Comparison of ENCODE assay signal across 9 mouse cellular contexts in the genomic region with DNA sequence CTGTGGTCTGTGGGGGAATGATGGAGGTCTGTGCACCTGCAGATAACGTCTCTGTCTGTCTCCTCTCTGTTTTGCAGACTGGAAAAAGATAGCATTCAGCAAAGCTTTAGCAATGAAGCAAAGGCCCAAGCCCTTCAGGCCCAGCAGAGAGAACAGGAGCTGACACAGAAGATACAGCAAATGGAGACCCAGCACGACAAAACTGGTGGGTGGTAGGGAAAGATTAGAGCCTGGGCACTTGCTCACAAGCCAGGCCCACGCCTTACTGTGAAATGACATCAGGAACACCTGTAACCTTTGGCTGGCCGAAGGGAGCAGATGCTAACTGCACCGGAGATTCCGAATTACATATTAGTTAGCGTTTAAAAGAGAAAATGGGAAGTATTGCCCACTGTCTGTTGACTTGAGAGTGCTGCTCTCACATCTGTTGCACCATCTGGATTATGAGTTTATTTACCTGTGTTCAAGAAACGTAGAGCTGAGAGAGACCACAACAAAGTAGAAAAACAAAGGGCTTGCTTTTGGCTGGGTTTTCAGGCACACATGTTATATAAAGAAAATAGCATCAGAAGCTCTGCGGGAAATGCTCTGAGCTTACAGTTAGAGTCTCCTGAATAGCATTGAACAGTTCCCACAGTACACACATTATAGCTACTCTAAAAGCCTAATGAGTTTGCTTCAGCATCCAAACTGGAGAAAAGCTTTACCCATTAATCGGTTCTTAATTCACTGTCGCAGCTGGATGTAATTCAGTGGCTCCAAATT.
A peak's percentile ranks its signal among the peaks of the same experiment; 100 is the strongest.
DNase-seq lines count a peak whose midpoint lies in the region; ATAC-seq lines count a peak whose summit lies in the region.
"Had no signal": no experiment of that assay in that cellular context is flagged by ENCODE, and none has a peak within 500 bp of the region (broad histone marks: within the 10 kb centered on the region; RNA-seq: fewer than 3 reads in every experiment).

No protein-coding gene starts in this region.

- H3K4me3 ChIP-seq in forebrain, embryonic 14.5 days (ENCODE audit: low read depth, low read length): no peak overlapping the region
- no peak overlapping the region for H3K4me3 ChIP-seq in midbrain, embryonic 11.5 days (ENCODE audit: low read depth, low read length)
- H3K4me3 ChIP-seq: heart, embryonic 10.5 days had no signal

- peaks cover 39% of the 10 kb centered on the region for H3K4me1 ChIP-seq in forebrain, embryonic 14.5 days (ENCODE audit: control insufficient read depth, insufficient read depth, low read length)
- peaks cover 13% of the 10 kb centered on the region for H3K4me1 ChIP-seq in midbrain, embryonic 11.5 days (ENCODE audit: control insufficient read depth, insufficient read depth, low read length)
- H3K4me1 ChIP-seq: heart, embryonic 10.5 days had no signal

- H3K27ac ChIP-seq in forebrain, embryonic 14.5 days (ENCODE audit: low read depth, low read length): peak overlapping the region; percentile 94
- 0 out of 2 replicates have a peak overlapping the region, but pooled peaks have one; percentile 15 for H3K27ac ChIP-seq in midbrain, embryonic 11.5 days (ENCODE audit: low read depth, low read length)
- H3K27ac ChIP-seq: heart, embryonic 10.5 days had no signal

- peak; percentile 82 for ATAC-seq in forebrain, embryonic 14.5 days
- ATAC-seq in midbrain, embryonic 11.5 days (ENCODE audit: low FRiP score): no peak

- H3K9me3 ChIP-seq in forebrain, embryonic 14.5 days (replicated peaks; ENCODE audit: control insufficient read depth, low read length): no peaks in the 10 kb centered on the region
- no peaks in the 10 kb centered on the region for H3K9me3 ChIP-seq in midbrain, embryonic 11.5 days (ENCODE audit: control insufficient read depth, low read length)
- H3K9me3 ChIP-seq: heart, embryonic 10.5 days had no signal

- H3K27me3 ChIP-seq in forebrain, embryonic 14.5 days (replicated peaks; ENCODE audit: control insufficient read depth, insufficient read depth, low read length): no peaks in the 10 kb centered on the region
- H3K27me3 ChIP-seq in midbrain, embryonic 11.5 days (ENCODE audit: control insufficient read depth, insufficient read depth, low read length): no peaks in the 10 kb centered on the region

- no peak overlapping the region for H3K9ac ChIP-seq in forebrain, embryonic 14.5 days (ENCODE audit: low read length)
- H3K9ac ChIP-seq in midbrain, embryonic 11.5 days (ENCODE audit: low read length): no peak overlapping the region

- 10% methylated on average over 11 of the region's 11 CpGs for WGBS in forebrain, embryonic 14.5 days
- WGBS in midbrain, embryonic 11.5 days: 80% methylated on average over 11 of the region's 11 CpGs

- DNase-seq in CD4-positive helper T cell, adult 2 months (ENCODE audit: low read depth, low spot score): peak; percentile 67
- DNase-seq in T-cell, adult 2 months (ENCODE audit: low spot score): peak; percentile 16
- no peak for DNase-seq in forebrain, embryonic 14.5 days (ENCODE audit: low spot score)
- DNase-seq in midbrain, embryonic 11.5 days (ENCODE audit: low spot score, missing footprints): no peak
- no peak for DNase-seq in adipocyte (ENCODE audit: low spot score)
- DNase-seq in ovary, postnatal 36 days (ENCODE audit: low spot score): no peak
- no peak for DNase-seq in right cerebral cortex, postnatal 4 days
- DNase-seq in MN1 (ENCODE audit: low spot score): no peak

- no peaks in the 10 kb centered on the region for H3K36me3 ChIP-seq in forebrain, embryonic 14.5 days (ENCODE audit: control insufficient read depth, insufficient read depth, low read length)
- no peaks in the 10 kb centered on the region for H3K36me3 ChIP-seq in midbrain, embryonic 11.5 days (ENCODE audit: control insufficient read depth, insufficient read depth, low read length)
- H3K36me3 ChIP-seq: heart, embryonic 10.5 days had no signal

- peak overlapping the region; percentile 23 for H3K4me2 ChIP-seq in forebrain, embryonic 14.5 days (ENCODE audit: low read length)
- no peak overlapping the region for H3K4me2 ChIP-seq in midbrain, embryonic 11.5 days

Comparison
In these comparisons a context has a peak if more than half of its experiments do, and no peak if none do; other contexts are left out.
1. DNase-seq: peak in CD4-positive helper T cell, adult 2 months (single experiment) and T-cell, adult 2 months (single experiment); none in forebrain, embryonic 14.5 days (single experiment), midbrain, embryonic 11.5 days (single experiment), adipocyte (single experiment), ovary, postnatal 36 days (single experiment), right cerebral cortex, postnatal 4 days (single experiment) and MN1 (single experiment).